Mouse (Mus musculus) kidney, adult 18-20 months (tissue): ENCODE results near the gene Cygb.
"Not testable (repeated sequence)": the region's sequence is repeated elsewhere in the genome, so short reads cannot be mapped to it uniquely, and the experiment has no call there.

Experiments used
- DNase-seq: peaks from one replicate; pipeline ENCODE4 v3.0.0; 2021

The Cygb gene

GRCm38 (mm10) chr11:116612554-116612953, 41.6 kb downstream of the Cygb start:
- DNase-seq: no peak

- DNase-seq: no peak
These were observed 42.2 kb downstream of the Cygb start for GRCm38 (mm10) chr11:116611883-116612282.

GRCm38 (mm10) chr11:116611168-116611567, 42.9 kb downstream of the Cygb start:
- DNase-seq: not testable (repeated sequence)

GRCm38 (mm10) chr11:116609965-116610630, 44.0 kb downstream of the Cygb start:
- no peak for DNase-seq

- no peak for DNase-seq
These were observed 46.4 kb downstream of the Cygb start for GRCm38 (mm10) chr11:116607717-116608116.

GRCm38 (mm10) chr11:116604097-116604496, 50.0 kb downstream of the Cygb start:
- no peak for DNase-seq

- DNase-seq: no peak
These were observed 50.8 kb downstream of the Cygb start for GRCm38 (mm10) chr11:116603339-116603738.

GRCm38 (mm10) chr11:116602043-116602442, 52.1 kb downstream of the Cygb start:
- DNase-seq: no peak

- DNase-seq: no peak
These were observed 52.9 kb downstream of the Cygb start for GRCm38 (mm10) chr11:116601166-116601565.

GRCm38 (mm10) chr11:116599230-116599629, 54.9 kb downstream of the Cygb start:
- no peak for DNase-seq

- DNase-seq: no peak
These were observed 55.9 kb downstream of the Cygb start for GRCm38 (mm10) chr11:116598193-116598592.

GRCm38 (mm10) chr11:116596766-116597165, 57.3 kb downstream of the Cygb start:
- DNase-seq: no peak
